Mouse (Mus musculus) central nervous system, embryonic 18 days (tissue): ENCODE results near the gene Cyp2j5. TPM values are rescaled to one million over a fixed set of nuclear protein-coding genes. Genes with fewer than 3 reads are reported as not detected.

Experiments used
- polyA plus RNA-seq: library from polyadenylated mRNA; depleted of rRNA; stranded (reverse); fragments of >200 nt; gene quantifications from 2 replicates; pipeline ENCODE4 v1.2.3, GENCODE M21; 2012; rRNA removed

The Cyp2j5 gene
- polyA plus RNA-seq, result not detected in 2 replicates

DNA sequence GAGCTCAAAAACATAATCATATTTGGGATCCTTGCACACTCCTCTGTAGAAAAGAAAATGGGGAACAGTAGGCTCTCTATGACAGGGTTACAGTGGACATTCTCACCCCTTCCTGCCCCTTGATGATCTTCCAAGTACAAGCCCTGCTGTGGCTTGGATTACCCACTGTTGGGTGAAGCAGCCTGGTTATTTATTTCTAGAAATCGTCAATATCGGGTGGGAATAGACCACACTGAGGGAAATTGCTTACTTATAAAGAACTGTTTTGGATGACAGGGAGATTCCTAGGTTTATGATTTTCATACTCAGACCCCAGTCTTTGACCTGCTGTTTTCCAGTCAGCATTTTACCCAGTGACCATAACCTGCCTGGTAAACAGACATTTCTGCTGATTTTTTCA, at the start of gene Cyp2j5:
Gene Cyp2j5 (minus strand): TSS at position 164 of the 400 bp plus-strand sequence.

GRCm38 (mm10) chr4:96590911-96591790, 72.8 kb downstream of the Cyp2j5 start, which contains the start of gene Cyp2j9:
Gene Cyp2j9 (minus strand): TSS chr4:96591578.

Other genes starting within 250 kb of the Cyp2j5 start
- gene Cyp2j8, start 156.8 kb downstream of the Cyp2j5 start, polyA plus RNA-seq, result 0.08 TPM in 2 replicates
- 5.0 and 5.6 TPM in 2 replicates for gene Cyp2j6, start 110.5 kb downstream of the Cyp2j5 start, polyA plus RNA-seq
- gene Cyp2j9, start 72.6 kb downstream of the Cyp2j5 start, polyA plus RNA-seq, result 5.1 and 6.9 TPM in 2 replicates
- gene Gm12695, start 121.0 kb upstream of the Cyp2j5 start, polyA plus RNA-seq, result 0.05 TPM in 1 of 2 replicates, not detected in the other